Mouse (Mus musculus): ENCODE data around the gene Spryd7. TPM values are rescaled to one million over a fixed set of nuclear protein-coding genes. Genes with fewer than 3 reads are reported as not detected.
"Not testable (repeated sequence)": the region's sequence is repeated elsewhere in the genome, so short reads cannot be mapped to it uniquely, and the experiment has no call there.

The Spryd7 gene
- polyA plus RNA-seq, 1 experiment from 2014 or later, result 30.7 TPM

DNA sequence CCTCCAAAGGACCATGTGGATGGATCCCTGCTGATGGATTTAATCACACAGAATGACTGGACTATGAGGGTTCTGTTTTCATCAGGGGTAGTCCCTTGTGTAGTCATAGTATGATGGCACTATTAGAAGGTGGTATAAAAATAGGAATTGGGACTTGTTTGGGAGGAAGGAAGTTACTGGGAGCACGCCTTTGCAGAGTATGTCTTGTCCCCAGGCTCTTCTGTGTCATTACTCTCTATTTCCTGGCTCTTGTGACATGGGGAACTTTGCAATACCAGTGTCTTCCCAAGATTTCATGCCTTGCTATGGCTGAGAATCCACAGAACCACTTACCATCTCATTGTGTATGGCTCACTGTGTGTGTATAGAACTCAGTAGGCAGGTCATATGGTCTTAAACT lies 8.1 kb downstream of the Spryd7 start:
- Histone ChIP-seq H3K9ac (ENCODE audit: low read depth, low read length) (no peak overlapping the region), H3K9me3 (replicated peaks; ENCODE audit: low read length) (no peaks in the 10 kb centered on the region), H3K4me2 (ENCODE audit: low read length) (no peak overlapping the region), H3K27ac (no peak overlapping the region), H3K4me3 (replicated peaks; ENCODE audit: low read depth, low read length) (no peak overlapping the region), H3K27me3 (ENCODE audit: insufficient read depth, low read length) (no peaks in the 10 kb centered on the region), H3K4me1 (replicated peaks; ENCODE audit: insufficient read depth, low read length) (no peaks in the 10 kb centered on the region), H3K36me3 (ENCODE audit: insufficient read depth, low read length) (0 out of 2 replicates have a peak, but pooled peaks cover 5% of the 10 kb centered on the region)
- WGBS, result 68% methylated on average over 1 of the region's 1 CpGs
- TF ChIP-seq CTCF (IDR thresholded peaks at IDR 0.05; ENCODE audit: low read depth), result no peak
- DNase-seq (ENCODE audit: low spot score) (no peak), ATAC-seq (replicated peaks; ENCODE audit: low FRiP score, low read depth) (no peak)

DNA sequence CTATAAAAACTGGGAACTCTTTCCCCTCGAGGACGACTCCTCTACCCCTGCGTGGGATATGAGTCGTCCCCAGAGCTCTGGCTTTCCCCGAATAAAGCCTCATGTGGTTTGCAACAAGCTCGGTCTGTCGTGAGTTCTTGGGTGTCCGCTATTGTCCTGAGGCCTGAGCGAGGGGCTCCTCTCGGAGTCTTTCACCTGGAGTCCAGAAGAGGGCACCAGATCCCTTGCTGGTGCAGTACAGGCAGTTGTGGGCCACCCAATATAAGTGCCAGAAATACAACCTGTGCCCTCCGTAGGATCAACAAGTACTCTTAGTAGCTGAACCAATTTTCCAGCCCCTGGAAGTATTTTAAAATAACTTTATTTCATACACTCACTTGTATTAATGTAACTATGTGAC lies 18.9 kb downstream of the Spryd7 start:
- TF ChIP-seq CTCF (IDR thresholded peaks at IDR 0.05; ENCODE audit: low read depth), result peak; percentile 34; the same call in 1 of the 2 replicates
- not testable (repeated sequence) for ATAC-seq (replicated peaks; ENCODE audit: low FRiP score, low read depth); H3K27ac ChIP-seq; H3K4me3 ChIP-seq (replicated peaks; ENCODE audit: low read depth, low read length); H3K36me3 ChIP-seq (ENCODE audit: insufficient read depth, low read length); H3K4me2 ChIP-seq (ENCODE audit: low read length); H3K9me3 ChIP-seq (replicated peaks; ENCODE audit: low read length); H3K27me3 ChIP-seq (ENCODE audit: insufficient read depth, low read length); H3K9ac ChIP-seq (ENCODE audit: low read depth, low read length); H3K4me1 ChIP-seq (replicated peaks; ENCODE audit: insufficient read depth, low read length)
- DNase-seq (ENCODE audit: low spot score), result peak; percentile 4
- WGBS, result 91% methylated on average over 7 of the region's 11 CpGs

DNA sequence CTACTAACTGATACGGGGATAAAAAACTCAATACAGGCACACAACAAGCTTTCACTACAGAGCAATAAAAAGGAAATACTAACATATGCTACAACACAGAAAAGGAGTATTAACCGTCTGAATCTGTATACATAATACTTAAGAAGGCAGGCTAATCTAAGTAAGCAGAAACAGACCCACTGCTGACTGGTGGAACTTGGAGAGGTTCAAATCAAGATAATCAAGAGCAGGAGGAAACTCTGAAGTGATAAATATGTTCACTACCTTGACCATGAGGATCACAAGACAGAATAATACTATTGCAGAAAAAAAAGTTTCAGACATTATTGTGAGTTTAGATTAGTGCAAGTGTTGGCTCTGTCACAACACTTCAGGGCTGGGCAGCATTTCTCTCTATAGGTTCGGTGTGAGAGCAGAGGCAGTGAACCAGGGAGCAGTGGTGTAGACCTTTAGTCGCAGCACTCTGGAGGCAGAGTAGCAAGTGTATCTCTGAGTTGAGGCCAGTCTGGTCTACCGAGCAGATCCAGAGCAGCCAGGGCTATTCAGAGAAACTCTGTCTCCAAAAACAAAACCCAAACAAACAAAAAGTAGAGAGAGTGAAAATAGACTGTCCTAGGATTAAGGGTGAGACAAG lies 19.9 kb downstream of the Spryd7 start:
- Histone ChIP-seq H3K4me1 (replicated peaks; ENCODE audit: insufficient read depth, low read length) (no peaks in the 10 kb centered on the region), H3K4me3 (replicated peaks; ENCODE audit: low read depth, low read length) (no peak overlapping the region), H3K9ac (ENCODE audit: low read depth, low read length) (no peak overlapping the region), H3K4me2 (ENCODE audit: low read length) (no peak overlapping the region), H3K27ac (no peak overlapping the region), H3K36me3 (ENCODE audit: insufficient read depth, low read length) (0 out of 2 replicates have a peak, but pooled peaks cover 4% of the 10 kb centered on the region), H3K9me3 (replicated peaks; ENCODE audit: low read length) (no peaks in the 10 kb centered on the region), H3K27me3 (ENCODE audit: insufficient read depth, low read length) (no peaks in the 10 kb centered on the region)
- WGBS, result 82% methylated on average over 5 of the region's 5 CpGs
- ATAC-seq (replicated peaks; ENCODE audit: low FRiP score, low read depth) (no peak), DNase-seq (ENCODE audit: low spot score) (no peak)
- no peak for TF ChIP-seq CTCF (IDR thresholded peaks at IDR 0.05; ENCODE audit: low read depth)

DNA sequence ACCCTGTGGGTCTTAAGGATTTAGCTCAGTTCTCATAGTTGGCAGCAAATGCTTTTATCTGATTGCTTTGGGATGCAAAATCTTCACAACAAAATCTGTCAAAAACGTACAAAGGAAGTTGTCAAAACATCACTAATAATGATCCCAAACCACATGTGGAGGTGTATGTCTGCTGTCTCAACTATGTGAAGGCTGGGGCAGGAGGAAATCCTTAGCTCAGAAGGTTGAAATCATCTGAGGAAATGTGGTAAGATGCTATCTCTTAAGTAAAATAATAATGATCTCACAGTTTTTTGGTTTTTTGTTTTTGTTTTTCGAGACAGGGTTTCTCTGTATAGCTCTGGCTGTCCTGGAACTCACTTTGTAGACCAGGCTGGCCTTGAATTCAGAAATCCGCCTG lies 20.9 kb downstream of the Spryd7 start:
- WGBS, result 88% methylated on average over 3 of the region's 3 CpGs
- TF ChIP-seq CTCF (IDR thresholded peaks at IDR 0.05; ENCODE audit: low read depth), result no peak
- no peaks in the 10 kb centered on the region for H3K27me3 ChIP-seq (ENCODE audit: insufficient read depth, low read length)
- H3K4me2 ChIP-seq (ENCODE audit: low read length), result no peak overlapping the region
- no peak for DNase-seq (ENCODE audit: low spot score)
- no peaks in the 10 kb centered on the region for H3K4me1 ChIP-seq (replicated peaks; ENCODE audit: insufficient read depth, low read length)
- no peak overlapping the region for H3K9ac ChIP-seq (ENCODE audit: low read depth, low read length)
- no peak for ATAC-seq (replicated peaks; ENCODE audit: low FRiP score, low read depth)
- H3K4me3 ChIP-seq (replicated peaks; ENCODE audit: low read depth, low read length), result no peak overlapping the region
- H3K27ac ChIP-seq, result no peak overlapping the region
- 0 out of 2 replicates have a peak, but pooled peaks cover 4% of the 10 kb centered on the region for H3K36me3 ChIP-seq (ENCODE audit: insufficient read depth, low read length)
- H3K9me3 ChIP-seq (replicated peaks; ENCODE audit: low read length), result no peaks in the 10 kb centered on the region

DNA sequence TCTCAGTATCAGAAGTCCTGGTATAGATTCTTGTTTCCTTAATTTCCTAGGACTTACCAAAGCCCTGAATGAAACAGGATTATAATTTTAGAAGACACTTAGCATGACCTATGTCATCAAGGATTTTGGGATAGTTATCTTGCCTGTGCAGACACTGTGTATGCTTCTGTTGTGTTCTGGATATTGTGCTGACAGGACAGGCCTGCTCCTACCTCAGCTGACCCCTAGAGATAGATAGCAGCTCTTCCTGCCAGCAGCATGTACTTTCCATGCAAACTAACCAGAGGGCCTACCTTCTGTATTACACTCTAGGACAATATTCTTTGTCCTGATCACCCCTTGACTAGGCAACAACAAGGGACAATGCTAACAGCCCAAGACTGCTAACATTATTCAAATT lies 25.7 kb downstream of the Spryd7 start:
- Histone ChIP-seq H3K9me3 (replicated peaks; ENCODE audit: low read length) (no peaks in the 10 kb centered on the region), H3K4me2 (ENCODE audit: low read length) (no peak overlapping the region), H3K4me3 (replicated peaks; ENCODE audit: low read depth, low read length) (no peak overlapping the region), H3K4me1 (replicated peaks; ENCODE audit: insufficient read depth, low read length) (no peaks in the 10 kb centered on the region), H3K27ac (no peak overlapping the region), H3K36me3 (ENCODE audit: insufficient read depth, low read length) (0 out of 2 replicates have a peak, but pooled peaks cover 4% of the 10 kb centered on the region), H3K9ac (ENCODE audit: low read depth, low read length) (no peak overlapping the region), H3K27me3 (ENCODE audit: insufficient read depth, low read length) (no peaks in the 10 kb centered on the region)
- TF ChIP-seq CTCF (IDR thresholded peaks at IDR 0.05; ENCODE audit: low read depth), result no peak
- DNase-seq (ENCODE audit: low spot score) (no peak), ATAC-seq (replicated peaks; ENCODE audit: low FRiP score, low read depth) (no peak)

DNA sequence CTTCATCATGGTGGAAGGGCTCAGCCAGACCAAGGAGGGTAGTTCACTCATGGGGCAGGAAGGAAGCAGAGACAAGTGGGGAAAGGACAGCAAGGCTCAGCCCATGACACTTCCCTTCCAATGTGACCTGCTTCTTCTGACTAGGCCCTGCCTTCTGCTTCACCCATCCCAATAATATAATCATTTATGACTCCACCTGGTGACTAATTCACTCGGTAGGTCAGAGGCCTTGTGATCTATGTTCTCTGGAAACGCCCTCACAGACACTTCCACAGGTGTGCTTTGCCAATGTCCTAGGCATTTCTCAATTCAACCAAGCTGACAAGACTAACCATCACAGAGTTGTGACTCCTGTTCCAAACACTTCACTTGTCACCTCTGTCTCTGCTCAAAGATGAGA lies 26.3 kb downstream of the Spryd7 start:
- no peak overlapping the region for H3K4me2 ChIP-seq (ENCODE audit: low read length)
- TF ChIP-seq CTCF (IDR thresholded peaks at IDR 0.05; ENCODE audit: low read depth), result no peak
- peak; percentile 2 for DNase-seq (ENCODE audit: low spot score)
- 88% methylated on average over 2 of the region's 2 CpGs for WGBS
- H3K4me3 ChIP-seq (replicated peaks; ENCODE audit: low read depth, low read length), result no peak overlapping the region
- H3K9me3 ChIP-seq (replicated peaks; ENCODE audit: low read length), result no peaks in the 10 kb centered on the region
- ATAC-seq (replicated peaks; ENCODE audit: low FRiP score, low read depth), result no peak
- no peaks in the 10 kb centered on the region for H3K27me3 ChIP-seq (ENCODE audit: insufficient read depth, low read length)
- no peak overlapping the region for H3K9ac ChIP-seq (ENCODE audit: low read depth, low read length)
- H3K36me3 ChIP-seq (ENCODE audit: insufficient read depth, low read length), result 0 out of 2 replicates have a peak, but pooled peaks cover 2% of the 10 kb centered on the region
- H3K27ac ChIP-seq, result no peak overlapping the region
- H3K4me1 ChIP-seq (replicated peaks; ENCODE audit: insufficient read depth, low read length), result no peaks in the 10 kb centered on the region

DNA sequence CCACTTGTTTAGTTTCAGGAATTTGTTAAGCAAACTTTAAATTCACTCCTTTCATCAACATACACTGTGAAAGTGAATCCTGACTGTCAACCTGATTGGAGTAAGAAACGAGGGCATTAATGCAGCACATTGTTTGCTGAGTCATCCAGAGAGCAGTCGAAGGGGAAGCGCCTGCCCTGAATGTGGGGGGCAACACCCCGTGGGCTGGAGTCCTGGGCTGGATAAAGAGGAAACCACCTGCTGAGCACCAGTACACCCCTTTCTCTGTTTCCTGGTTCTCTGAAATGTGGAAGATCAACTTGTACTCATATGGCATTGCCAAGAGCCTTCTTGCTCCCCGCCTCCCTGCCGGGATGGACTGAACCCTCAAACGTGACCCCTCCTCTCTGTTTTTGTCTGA lies 27.2 kb downstream of the Spryd7 start:
- Histone ChIP-seq H3K36me3 (ENCODE audit: insufficient read depth, low read length) (no peaks in the 10 kb centered on the region), H3K9ac (ENCODE audit: low read depth, low read length) (no peak overlapping the region), H3K27ac (no peak overlapping the region), H3K9me3 (replicated peaks; ENCODE audit: low read length) (no peaks in the 10 kb centered on the region), H3K4me2 (ENCODE audit: low read length) (no peak overlapping the region), H3K27me3 (ENCODE audit: insufficient read depth, low read length) (no peaks in the 10 kb centered on the region), H3K4me3 (replicated peaks; ENCODE audit: low read depth, low read length) (no peak overlapping the region), H3K4me1 (replicated peaks; ENCODE audit: insufficient read depth, low read length) (no peaks in the 10 kb centered on the region)
- 83% methylated on average over 7 of the region's 7 CpGs for WGBS
- no peak for ATAC-seq (replicated peaks; ENCODE audit: low FRiP score, low read depth)
- TF ChIP-seq CTCF (IDR thresholded peaks at IDR 0.05; ENCODE audit: low read depth), result no peak
- DNase-seq (ENCODE audit: low spot score), result no peak

Measured in kidney, postnatal 0 days (tissue).